Mouse (Mus musculus) adrenal gland, adult 18-20 months (tissue): ENCODE results near the gene Gm17334. TPM values are rescaled to one million over a fixed set of nuclear protein-coding genes. Genes with fewer than 3 reads are reported as not detected.
A peak's percentile ranks its signal among the peaks of the same experiment; 100 is the strongest.

Experiments used
- DNase-seq, 2 experiments: peaks; one replicate each; pipeline ENCODE4 v3.0.0; 2021 to 2022; ENCODE audit warnings: low spot score in 2 of 2
- total RNA-seq, 2 experiments: library from RNA; stranded (reverse); gene quantifications; 1 replicate in 1 of 2; 2 replicates in 1 of 2; pipeline ENCODE4 v1.2.3; 2021

Gm17334 gene
- total RNA-seq, 2 experiments from 2014 or later = 0.80 TPM; not detected in 1

- DNase-seq = no peak
Measured at GRCm38 (mm10) chr11:53797386-53797920, 24.5 kb upstream of the Gm17334 start.

- peak; percentile 35 to 59 for DNase-seq
Measured at GRCm38 (mm10) chr11:53796409-53797151, 23.6 kb upstream of the Gm17334 start.

GRCm38 (mm10) chr11:53795813-53796212, 22.8 kb upstream of the Gm17334 start:
- DNase-seq = no peak

- no peak for DNase-seq
Measured at GRCm38 (mm10) chr11:53794671-53795557, 21.9 kb upstream of the Gm17334 start.

GRCm38 (mm10) chr11:53794015-53794414, 21.0 kb upstream of the Gm17334 start:
- no peak for DNase-seq

GRCm38 (mm10) chr11:53792986-53793385, 20.0 kb upstream of the Gm17334 start:
- DNase-seq = no peak

GRCm38 (mm10) chr11:53789277-53789676, 16.3 kb upstream of the Gm17334 start:
- DNase-seq = no peak

GRCm38 (mm10) chr11:53788196-53788595, 15.2 kb upstream of the Gm17334 start:
- no peak for DNase-seq

- DNase-seq = no peak
Measured at GRCm38 (mm10) chr11:53786058-53787031, 13.4 kb upstream of the Gm17334 start.

- DNase-seq = no peak
Measured at GRCm38 (mm10) chr11:53785311-53785936, 12.4 kb upstream of the Gm17334 start.

GRCm38 (mm10) chr11:53783288-53783687, 10.3 kb upstream of the Gm17334 start:
- DNase-seq = peak in 1 of 2 experiments; percentile 15

GRCm38 (mm10) chr11:53781964-53782363, 9.0 kb upstream of the Gm17334 start:
- no peak for DNase-seq

GRCm38 (mm10) chr11:53781201-53781775, 8.3 kb upstream of the Gm17334 start:
- no peak for DNase-seq

- no peak for DNase-seq
Measured at GRCm38 (mm10) chr11:53780262-53780661, 7.3 kb upstream of the Gm17334 start.

GRCm38 (mm10) chr11:53779808-53780207, 6.8 kb upstream of the Gm17334 start:
- no peak for DNase-seq

GRCm38 (mm10) chr11:53778455-53778854, 5.5 kb upstream of the Gm17334 start:
- DNase-seq = no peak

GRCm38 (mm10) chr11:53777736-53778135, 4.7 kb upstream of the Gm17334 start:
- DNase-seq = no peak

- no peak for DNase-seq
Measured at GRCm38 (mm10) chr11:53774659-53775255, 1.8 kb upstream of the Gm17334 start.

- no peak for DNase-seq
Measured at GRCm38 (mm10) chr11:53773641-53774360, 814 bp upstream of the Gm17334 start.
